Mouse (Mus musculus) lung, postnatal 25 days (tissue): ENCODE measurements around the gene Dyrk1a.

Experiments
- DNase-seq: peaks from one replicate; pipeline ENCODE4 v3.0.0; 2022; ENCODE audit warnings: low spot score

The Dyrk1a gene

GRCm38 (mm10) chr16:94559782-94560181 lies 10.0 kb upstream of the Dyrk1a start:
- DNase-seq, result no peak

DNA sequence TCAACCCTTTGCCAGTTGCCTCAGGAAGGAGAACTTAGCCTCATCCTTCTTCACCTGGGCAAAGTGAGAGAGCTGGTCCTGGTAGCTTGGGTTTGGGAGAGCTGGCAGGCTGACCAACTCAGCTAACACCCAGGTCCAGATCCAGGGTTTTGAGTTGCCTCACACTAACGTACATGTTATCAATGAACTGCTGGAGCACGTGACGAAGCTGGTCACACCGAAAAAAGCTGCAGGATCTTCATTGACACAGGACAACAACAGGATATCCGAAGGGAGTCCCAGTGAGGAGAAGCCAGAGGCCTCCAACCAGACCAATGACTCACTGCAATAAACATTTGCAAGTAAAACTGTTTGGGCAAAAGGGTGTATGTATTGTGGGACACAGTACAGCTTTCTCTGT lies 9.2 kb upstream of the Dyrk1a start:
- peak; percentile 23 for DNase-seq

GRCm38 (mm10) chr16:94566124-94566523 lies 3.7 kb upstream of the Dyrk1a start:
- no peak for DNase-seq

GRCm38 (mm10) chr16:94566834-94567585 lies 2.8 kb upstream of the Dyrk1a start:
- no peak for DNase-seq

DNA sequence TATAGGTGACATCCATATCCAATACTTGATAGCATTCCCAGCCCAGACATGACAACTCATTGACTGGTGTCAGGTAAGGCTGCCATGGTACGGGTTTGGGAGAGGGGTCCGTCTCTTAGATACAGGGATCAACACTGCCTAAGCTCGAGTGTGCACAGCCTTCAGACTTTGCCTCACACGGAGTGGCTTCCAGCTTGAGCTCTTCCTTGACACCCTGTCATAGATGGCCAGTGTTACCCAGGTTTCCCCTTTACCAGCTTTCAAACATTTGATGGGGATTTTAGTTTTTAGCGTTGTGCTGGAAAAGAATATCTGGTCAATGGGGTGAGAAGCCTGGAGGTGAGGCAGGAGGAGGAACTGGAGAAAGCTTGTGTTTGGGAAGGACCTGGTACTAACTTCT lies 2.1 kb upstream of the Dyrk1a start:
- DNase-seq, result no peak

DNA sequence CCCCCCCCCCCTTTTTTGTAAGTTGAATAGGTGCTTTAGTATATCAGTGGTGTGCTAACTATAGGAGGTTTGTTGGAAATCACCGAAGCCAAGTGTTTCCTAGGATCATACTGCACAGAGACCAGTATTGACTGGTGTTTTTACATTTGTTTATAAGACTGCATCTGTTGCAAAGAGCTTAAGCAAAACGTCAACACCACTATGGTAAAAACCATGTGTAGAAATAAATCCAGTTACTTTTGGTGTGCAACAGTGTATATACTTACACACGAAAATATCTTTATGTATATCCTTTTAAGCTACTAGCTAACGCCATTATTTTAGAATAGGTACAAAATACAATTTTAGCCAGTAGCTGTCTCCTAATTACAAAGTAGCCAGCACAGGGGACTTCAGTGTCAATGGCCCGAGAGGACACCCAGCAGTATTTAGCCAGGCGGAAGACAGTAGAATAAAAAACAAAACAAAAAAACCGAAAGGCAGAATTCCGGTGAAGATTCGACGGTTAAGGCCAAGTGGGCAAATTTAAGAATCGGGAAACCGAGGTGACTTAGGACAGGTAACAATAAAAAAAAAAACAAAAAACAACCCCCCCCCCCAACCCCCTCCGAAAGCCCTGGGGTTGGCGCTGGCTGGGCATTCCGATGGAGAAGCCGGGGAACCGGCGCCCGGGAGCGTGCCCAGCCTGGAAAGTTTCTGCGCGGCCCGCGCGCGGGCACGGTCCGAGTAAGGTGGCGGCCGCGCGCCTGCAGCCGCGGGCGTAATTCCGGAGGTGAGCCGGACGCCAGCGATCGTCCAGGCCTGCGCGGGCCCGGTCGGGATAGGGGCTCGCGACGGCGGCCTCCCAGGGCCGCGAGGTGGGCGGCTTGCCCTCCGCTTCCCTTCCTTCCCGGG lies 1.2 kb upstream of the Dyrk1a start:
- DNase-seq, result peak; percentile 69

GRCm38 (mm10) chr16:94570361-94571041 lies 691 bp downstream of the Dyrk1a start:
- peak; percentile 73 for DNase-seq

GRCm38 (mm10) chr16:94571111-94571993 lies 1.5 kb downstream of the Dyrk1a start:
- DNase-seq, result no peak

GRCm38 (mm10) chr16:94572422-94572821 lies 2.6 kb downstream of the Dyrk1a start:
- no peak for DNase-seq

- no peak for DNase-seq
Measured at GRCm38 (mm10) chr16:94574025-94574717, 4.4 kb downstream of the Dyrk1a start.

- DNase-seq, result no peak
Measured at GRCm38 (mm10) chr16:94574718-94575094, 4.9 kb downstream of the Dyrk1a start.

DNA sequence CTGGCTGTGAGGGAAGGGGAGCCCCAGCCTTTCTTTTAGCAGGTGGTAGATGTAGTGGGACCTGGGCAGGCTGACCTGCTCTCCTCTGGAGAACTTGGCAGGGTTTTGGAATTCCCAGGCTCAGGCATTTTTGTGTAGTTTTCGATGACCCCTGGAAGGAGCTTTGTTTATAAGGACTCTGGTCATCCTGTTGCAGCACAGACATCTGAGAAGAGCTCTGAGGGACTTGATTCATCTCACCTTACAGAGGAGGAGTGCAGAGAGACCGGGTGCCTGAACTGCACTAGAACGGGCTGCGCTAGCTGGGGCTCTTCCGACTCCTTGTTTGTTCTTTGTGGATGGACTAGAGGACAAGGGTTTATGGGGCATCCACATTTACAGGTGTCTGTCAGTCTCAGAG lies 5.9 kb downstream of the Dyrk1a start:
- no peak for DNase-seq

GRCm38 (mm10) chr16:94579348-94579747 lies 9.5 kb downstream of the Dyrk1a start:
- DNase-seq, result no peak

- no peak for DNase-seq
Measured at GRCm38 (mm10) chr16:94580844-94581405, 11.1 kb downstream of the Dyrk1a start.

DNA sequence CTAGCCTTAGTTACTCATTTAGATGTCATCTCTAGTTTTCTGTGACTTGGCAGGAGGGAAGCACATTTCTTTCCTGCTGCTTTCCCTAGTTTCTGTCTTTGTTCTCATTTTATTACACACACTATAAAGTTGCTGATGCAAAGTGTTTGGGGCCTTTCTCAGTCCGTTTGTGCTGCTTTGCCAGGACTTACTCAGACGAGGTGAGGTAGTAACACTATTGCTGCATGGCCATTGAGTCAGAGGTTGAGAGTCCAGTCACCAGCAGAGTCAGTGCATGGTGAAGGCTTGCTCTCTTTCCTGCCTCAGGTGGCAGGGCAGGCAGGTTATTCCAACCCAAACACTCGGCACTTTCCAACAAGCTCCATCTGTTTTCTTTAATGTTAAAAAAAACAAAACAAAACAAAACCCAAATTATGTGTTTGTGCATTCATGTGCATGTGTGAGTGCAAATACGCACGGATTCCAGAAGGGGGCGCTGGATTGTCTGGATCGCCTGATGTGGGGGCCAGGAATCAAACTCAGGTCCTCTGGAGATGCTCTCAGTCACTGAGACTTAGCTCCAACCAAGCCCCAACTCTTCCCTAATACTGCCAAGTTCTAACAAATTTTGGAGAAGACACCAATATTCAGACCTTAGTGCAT lies 16.7 kb downstream of the Dyrk1a start:
- DNase-seq, result no peak

- DNase-seq, result no peak
Measured at GRCm38 (mm10) chr16:94587461-94587860, 17.7 kb downstream of the Dyrk1a start.

DNA sequence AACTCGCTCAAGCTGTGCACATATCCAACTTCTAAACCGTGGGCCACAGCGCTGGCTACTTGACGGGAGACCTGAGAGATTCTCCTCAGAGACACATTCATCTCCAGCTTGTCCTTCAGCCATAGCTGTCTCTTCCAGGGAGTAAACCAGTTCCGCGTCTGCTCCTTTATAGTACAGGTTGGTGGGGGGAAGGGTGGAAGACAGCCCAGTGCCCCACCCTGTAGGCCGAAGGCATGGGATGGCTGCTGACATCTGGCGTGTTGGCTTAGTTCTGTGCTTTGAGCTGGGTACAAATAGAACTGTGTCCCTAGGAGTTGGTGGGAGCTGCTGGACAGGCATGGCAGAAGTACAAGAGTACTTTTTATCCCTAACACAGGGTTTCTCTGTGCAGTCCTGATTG lies 18.4 kb downstream of the Dyrk1a start:
- DNase-seq, result no peak

DNA sequence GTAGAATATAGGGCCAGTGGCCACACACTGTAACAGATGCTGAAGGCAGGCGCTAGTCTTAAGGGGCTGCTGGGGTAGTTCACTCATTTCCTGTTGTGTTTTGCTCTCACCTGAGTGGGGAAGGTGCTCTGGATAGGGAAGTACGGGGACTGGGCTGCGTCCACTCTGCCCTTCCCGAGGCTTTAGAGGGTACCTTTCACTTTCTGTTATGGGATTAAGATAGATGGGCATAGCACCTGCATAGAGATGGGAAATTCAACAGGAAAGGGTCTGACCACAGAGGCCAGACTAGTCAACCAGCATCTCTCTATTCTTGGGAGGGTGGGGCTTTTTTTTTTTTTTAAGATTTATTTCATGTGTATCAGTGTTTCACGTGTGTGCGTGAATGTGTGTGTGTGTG lies 19.2 kb downstream of the Dyrk1a start:
- DNase-seq, result no peak

DNA sequence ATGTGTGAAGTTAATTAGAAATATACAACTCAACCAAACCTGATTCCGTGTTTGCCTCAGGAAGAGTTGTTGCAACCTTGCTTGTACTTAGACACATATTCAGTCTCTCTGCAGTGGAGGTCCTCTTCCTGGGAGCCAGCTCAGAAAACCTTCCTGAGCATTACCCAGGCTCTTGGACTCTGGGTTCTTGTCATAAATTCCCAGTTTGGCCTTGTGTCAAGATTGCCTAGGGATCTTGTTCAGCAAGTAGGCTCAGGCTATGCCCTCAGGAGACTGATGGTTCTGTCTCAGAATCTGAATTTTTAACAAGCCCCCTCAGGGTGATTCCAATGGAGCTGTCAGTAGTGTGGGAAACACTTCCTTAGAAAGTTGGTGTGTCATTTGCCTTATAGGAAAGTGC lies 19.8 kb downstream of the Dyrk1a start:
- DNase-seq, result no peak

- no peak for DNase-seq
Measured at GRCm38 (mm10) chr16:94590214-94590613, 20.4 kb downstream of the Dyrk1a start.
